Mouse (Mus musculus): ENCODE measurements around the gene Rbms2.

DNA sequence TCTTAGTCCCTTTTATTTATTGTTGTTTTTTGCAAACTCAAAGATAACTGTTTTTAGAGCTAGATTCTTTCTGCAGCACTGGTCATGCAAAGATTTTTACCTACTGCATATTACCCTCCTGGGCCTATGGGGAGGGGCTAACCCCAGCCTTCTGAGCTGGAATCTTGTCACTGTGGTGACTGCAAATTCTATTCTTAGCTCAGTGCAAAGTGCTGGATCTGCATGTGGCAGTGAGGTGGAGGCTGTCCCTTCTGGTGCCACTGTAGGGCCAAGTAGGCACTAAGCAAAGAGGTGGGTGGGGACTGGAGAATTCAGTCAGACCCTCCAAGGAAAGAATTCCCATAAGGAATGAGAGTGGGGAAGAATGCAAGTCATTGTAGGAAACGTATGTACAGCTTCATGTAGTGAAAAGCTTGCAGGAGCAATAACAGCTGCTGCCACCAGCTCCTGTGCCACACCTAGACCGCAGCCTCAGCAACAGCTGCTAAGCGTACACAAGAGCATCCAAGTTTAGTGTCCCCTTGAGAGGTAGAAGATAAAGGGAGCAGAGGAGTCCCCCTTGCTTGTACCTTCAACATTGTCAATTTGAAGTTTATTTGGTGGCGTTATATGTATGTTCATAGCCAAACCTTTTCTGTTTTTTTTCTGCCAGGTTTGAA, 69.9 kb downstream of the Rbms2 start:
- TF ChIP-seq POLR2A (IDR thresholded peaks at IDR 0.05; ENCODE audit: insufficient read depth, low read depth, low read length) (no peak), EP300 (IDR thresholded peaks at IDR 0.05; ENCODE audit: insufficient read depth, low read depth, low read length) (no peak), CTCF (IDR thresholded peaks at IDR 0.05) (no peak)
